Comparison of ENCODE assay signal across 27 mouse cellular contexts in genomic region chr8:13654350-13655032, GRCm38 (mm10). TPM values are rescaled to one million over a fixed set of nuclear protein-coding genes. Genes with fewer than 3 reads are reported as not detected.
DNase-seq lines count a peak whose midpoint lies in the region; ATAC-seq and TF ChIP-seq lines count a peak whose summit lies in the region.
"Had no signal": no experiment of that assay in that cellular context is flagged by ENCODE, and none has a peak within 500 bp of the region (broad histone marks: within the 10 kb centered on the region; RNA-seq: fewer than 3 reads in every experiment).

No protein-coding gene starts in this region.

- no peak overlapping the region for H3K4me3 ChIP-seq in heart, embryonic 13.5 days
- H3K4me3 ChIP-seq in heart, embryonic 12.5 days: no peak overlapping the region
- no peak overlapping the region for H3K4me3 ChIP-seq in liver, postnatal 0 days (ENCODE audit: low read depth, low read length)
- no peak overlapping the region for H3K4me3 ChIP-seq in liver, embryonic 12.5 days
- peak overlapping the region; percentile 38 for H3K4me3 ChIP-seq in megakaryocyte, embryonic 14.5 days (replicated peaks)
- no peak overlapping the region for H3K4me3 ChIP-seq in stomach, postnatal 0 days (ENCODE audit: low read depth, low read length)
- H3K4me3 ChIP-seq: forebrain, embryonic 13.5 days; limb, embryonic 13.5 days; liver, embryonic 15.5 days; midbrain, embryonic 15.5 days; neural tube, embryonic 13.5 days had no signal

- H3K4me1 ChIP-seq in heart, embryonic 13.5 days: peaks cover 71% of the 10 kb centered on the region
- peaks cover 62% of the 10 kb centered on the region for H3K4me1 ChIP-seq in heart, embryonic 12.5 days (replicated peaks)
- H3K4me1 ChIP-seq in liver, postnatal 0 days (ENCODE audit: insufficient read depth): peaks cover 10% of the 10 kb centered on the region
- H3K4me1 ChIP-seq in liver, embryonic 12.5 days: peaks cover 36% of the 10 kb centered on the region
- peaks cover 100% of the 10 kb centered on the region for H3K4me1 ChIP-seq in megakaryocyte, embryonic 14.5 days
- no peaks in the 10 kb centered on the region for H3K4me1 ChIP-seq in stomach, postnatal 0 days (replicated peaks; ENCODE audit: control insufficient read depth, insufficient read depth)

- no peak for TF ChIP-seq CTCF in liver, postnatal 0 days (IDR thresholded peaks at IDR 0.05; ENCODE audit: low read depth)
- no peak for TF ChIP-seq CTCF in stomach, postnatal 0 days (IDR thresholded peaks at IDR 0.05; ENCODE audit: low read depth)

- no peaks in the 10 kb centered on the region for H3K27me3 ChIP-seq in heart, embryonic 13.5 days (replicated peaks)
- no peaks in the 10 kb centered on the region for H3K27me3 ChIP-seq in heart, embryonic 12.5 days (replicated peaks)
- H3K27me3 ChIP-seq in liver, postnatal 0 days (ENCODE audit: insufficient read depth, low read length): no peaks in the 10 kb centered on the region
- no peaks in the 10 kb centered on the region for H3K27me3 ChIP-seq in liver, embryonic 12.5 days (replicated peaks)
- H3K27me3 ChIP-seq in megakaryocyte, embryonic 14.5 days (replicated peaks): no peaks in the 10 kb centered on the region
- no peaks in the 10 kb centered on the region for H3K27me3 ChIP-seq in stomach, postnatal 0 days (ENCODE audit: control insufficient read depth, insufficient read depth, low read length)
- H3K27me3 ChIP-seq: forebrain, embryonic 13.5 days; limb, embryonic 13.5 days; liver, embryonic 15.5 days; midbrain, embryonic 15.5 days; neural tube, embryonic 13.5 days had no signal

- no peak for DNase-seq in liver, postnatal 0 days
- no peak for DNase-seq in stomach, postnatal 0 days (ENCODE audit: low spot score)
- no peak for DNase-seq in spleen, postnatal 4 days (ENCODE audit: low spot score in 2 of 2)
- DNase-seq: adrenal gland, postnatal 25 days; cerebellum, adult 11 months; cerebellum, adult 9-11 months; kidney, postnatal 36 days; right cerebral cortex, adult 18-20 months; right cerebral cortex, postnatal 4 days; thymus, adult 2 months; thymus, postnatal 4 days had no signal

- no peaks in the 10 kb centered on the region for H3K36me3 ChIP-seq in heart, embryonic 13.5 days
- no peaks in the 10 kb centered on the region for H3K36me3 ChIP-seq in heart, embryonic 12.5 days
- no peaks in the 10 kb centered on the region for H3K36me3 ChIP-seq in liver, postnatal 0 days (replicated peaks; ENCODE audit: insufficient read depth, low read length)
- no peaks in the 10 kb centered on the region for H3K36me3 ChIP-seq in liver, embryonic 12.5 days
- peaks cover 94% of the 10 kb centered on the region for H3K36me3 ChIP-seq in megakaryocyte, embryonic 14.5 days (replicated peaks; ENCODE audit: low read length)
- no peaks in the 10 kb centered on the region for H3K36me3 ChIP-seq in stomach, postnatal 0 days (ENCODE audit: control insufficient read depth, insufficient read depth, low read length)
- H3K36me3 ChIP-seq: limb, embryonic 13.5 days; liver, embryonic 15.5 days; midbrain, embryonic 15.5 days; neural tube, embryonic 13.5 days had no signal

- 63% methylated on average over 11 of the region's 11 CpGs for WGBS in heart, embryonic 13.5 days
- WGBS in heart, embryonic 12.5 days: 67% methylated on average over 11 of the region's 11 CpGs
- 68% methylated on average over 11 of the region's 11 CpGs for WGBS in liver, postnatal 0 days (ENCODE audit: insufficient replicate concordance)
- WGBS in liver, embryonic 12.5 days (ENCODE audit: insufficient replicate concordance): 60% methylated on average over 11 of the region's 11 CpGs
- 65% methylated on average over 11 of the region's 11 CpGs for WGBS in stomach, postnatal 0 days

- 0 out of 2 replicates have a peak overlapping the region, but pooled peaks have one; percentile 0 for H3K27ac ChIP-seq in heart, embryonic 13.5 days (replicated peaks)
- no peak overlapping the region; the same call in 1 of the 2 replicates for H3K27ac ChIP-seq in heart, embryonic 12.5 days (ENCODE audit: poor library complexity, severe bottlenecking)
- 0 out of 2 replicates have a peak overlapping the region, but pooled peaks have one; percentile 7 for H3K27ac ChIP-seq in liver, postnatal 0 days (ENCODE audit: low read depth)
- H3K27ac ChIP-seq in liver, embryonic 12.5 days: no peak overlapping the region
- peak overlapping the region; percentile 18; the same call in 1 of the 2 replicates for H3K27ac ChIP-seq in stomach, postnatal 0 days (replicated peaks)
- H3K27ac ChIP-seq: forebrain, embryonic 13.5 days; hindbrain, postnatal 0 days; limb, embryonic 13.5 days; liver, embryonic 15.5 days; midbrain, embryonic 15.5 days; neural tube, embryonic 13.5 days had no signal

- H3K9ac ChIP-seq in heart, embryonic 13.5 days: no peak overlapping the region
- no peak overlapping the region for H3K9ac ChIP-seq in heart, embryonic 12.5 days
- H3K9ac ChIP-seq in liver, postnatal 0 days (replicated peaks): no peak overlapping the region
- H3K9ac ChIP-seq in liver, embryonic 12.5 days: no peak overlapping the region
- no peak overlapping the region for H3K9ac ChIP-seq in stomach, postnatal 0 days (ENCODE audit: low read length)
- H3K9ac ChIP-seq: forebrain, embryonic 13.5 days; limb, embryonic 13.5 days; liver, embryonic 15.5 days; midbrain, embryonic 15.5 days; neural tube, embryonic 13.5 days had no signal

- H3K4me2 ChIP-seq in heart, embryonic 13.5 days: no peak overlapping the region
- no peak overlapping the region for H3K4me2 ChIP-seq in heart, embryonic 12.5 days
- H3K4me2 ChIP-seq in liver, postnatal 0 days (ENCODE audit: low read depth, low read length): no peak overlapping the region
- H3K4me2 ChIP-seq in liver, embryonic 12.5 days: no peak overlapping the region
- H3K4me2 ChIP-seq in stomach, postnatal 0 days (replicated peaks; ENCODE audit: low read depth): no peak overlapping the region
- H3K4me2 ChIP-seq: forebrain, embryonic 13.5 days; limb, embryonic 13.5 days; liver, embryonic 15.5 days; midbrain, embryonic 15.5 days; neural tube, embryonic 13.5 days had no signal

- TF ChIP-seq EP300 in liver, postnatal 0 days (IDR thresholded peaks at IDR 0.05; ENCODE audit: low read depth): no peak
- TF ChIP-seq EP300 in stomach, postnatal 0 days (optimal IDR thresholded peaks at IDR 0.05): no peak

- ATAC-seq in heart, embryonic 13.5 days (ENCODE audit: extremely low read depth, insufficient number of reproducible peaks, low FRiP score, low TSS enrichment): no peak
- no peak for ATAC-seq in heart, embryonic 12.5 days (ENCODE audit: insufficient number of reproducible peaks, low FRiP score)
- no peak for ATAC-seq in liver, postnatal 0 days
- no peak for ATAC-seq in liver, embryonic 12.5 days
- ATAC-seq in megakaryocyte, adult 5-6 weeks (ENCODE audit: poor library complexity, severe bottlenecking): no peak
- no peak for ATAC-seq in stomach, postnatal 0 days (ENCODE audit: low FRiP score, low TSS enrichment)
- ATAC-seq: forebrain, embryonic 13.5 days; hindbrain, postnatal 0 days; intestine, embryonic 16.5 days; midbrain, embryonic 15.5 days had no signal

- H3K9me3 ChIP-seq in heart, embryonic 13.5 days: no peaks in the 10 kb centered on the region
- H3K9me3 ChIP-seq in heart, embryonic 12.5 days (replicated peaks): no peaks in the 10 kb centered on the region
- H3K9me3 ChIP-seq in liver, postnatal 0 days (ENCODE audit: low read length): no peaks in the 10 kb centered on the region
- H3K9me3 ChIP-seq in liver, embryonic 12.5 days (replicated peaks): no peaks in the 10 kb centered on the region
- no peaks in the 10 kb centered on the region for H3K9me3 ChIP-seq in megakaryocyte, embryonic 14.5 days
- H3K9me3 ChIP-seq in stomach, postnatal 0 days (ENCODE audit: control insufficient read depth, low read length): no peaks in the 10 kb centered on the region
- H3K9me3 ChIP-seq: forebrain, embryonic 13.5 days; limb, embryonic 13.5 days; liver, embryonic 15.5 days; midbrain, embryonic 15.5 days; neural tube, embryonic 13.5 days had no signal

RNA-seq across cellular contexts. Expression of gene Rasa3, which starts 22.9 kb away (rescaled TPM):
- polyA plus RNA-seq in heart, embryonic 13.5 days (2015; fragmentation: Nextera tagmentation; extraction: Ambion mirVana): 23.4 and 24.4 TPM in 2 replicates
- polyA plus RNA-seq in heart, embryonic 12.5 days (2016; fragmentation: Nextera tagmentation; extraction: Ambion mirVana): 35.1 and 41.5 TPM in 2 replicates
- polyA plus RNA-seq in liver, postnatal 0 days (2015; fragmentation: Nextera tagmentation; extraction: Ambion mirVana): 9.9 and 11.4 TPM in 2 replicates
- 29.2 and 30.8 TPM in 2 replicates for polyA plus RNA-seq in liver, embryonic 12.5 days (2016; fragmentation: Nextera tagmentation; extraction: Ambion mirVana)
- 86.3 and 103 TPM in 2 replicates for polyA plus RNA-seq in megakaryocyte, embryonic 14.5 days (2012; ENCODE audit: insufficient read depth, low replicate concordance)
- 72.8 and 75.0 TPM in 2 replicates for total RNA-seq in megakaryocyte, adult 5-6 weeks (2015)
- 159 and 164 TPM in 2 replicates for total RNA-seq in megakaryocyte, adult 5-6 weeks (2017)
- polyA plus RNA-seq in stomach, postnatal 0 days (2015; fragmentation: Nextera tagmentation; extraction: Ambion mirVana): 12.0 and 12.4 TPM in 2 replicates

RNA-seq across cellular contexts. Expression of gene Cfap97d2, which starts 51.2 kb away (rescaled TPM):
- polyA plus RNA-seq in heart, embryonic 13.5 days (2015; fragmentation: Nextera tagmentation; extraction: Ambion mirVana): not detected in 2 replicates
- 0.26 TPM in 1 of 2 replicates, not detected in the other for polyA plus RNA-seq in heart, embryonic 12.5 days (2016; fragmentation: Nextera tagmentation; extraction: Ambion mirVana)
- polyA plus RNA-seq in liver, postnatal 0 days (2015; fragmentation: Nextera tagmentation; extraction: Ambion mirVana): not detected in 2 replicates
- polyA plus RNA-seq in liver, embryonic 12.5 days (2016; fragmentation: Nextera tagmentation; extraction: Ambion mirVana): not detected in 2 replicates
- 6.9 TPM in 1 of 2 replicates, not detected in the other for polyA plus RNA-seq in megakaryocyte, embryonic 14.5 days (2012; ENCODE audit: insufficient read depth, low replicate concordance)
- total RNA-seq in megakaryocyte, adult 5-6 weeks (2015): not detected in 2 replicates
- not detected in 2 replicates for total RNA-seq in megakaryocyte, adult 5-6 weeks (2017)
- polyA plus RNA-seq in stomach, postnatal 0 days (2015; fragmentation: Nextera tagmentation; extraction: Ambion mirVana): 0.13 and 0.17 TPM in 2 replicates
- total RNA-seq: adrenal gland, postnatal 25 days; ES-E14; gastrocnemius, adult 18-20 months; megakaryocyte-erythroid progenitor cell, adult 5-6 weeks had no signal
- polyA plus RNA-seq: heart, embryonic 14.5 days; limb, embryonic 13.5 days; liver, embryonic 15.5 days; thymus, adult 2 months had no signal

Comparison
In these comparisons a context has a peak if more than half of its experiments do, and no peak if none do; other contexts are left out.
1. H3K27ac ChIP-seq: peak in heart, embryonic 13.5 days (single experiment), liver, postnatal 0 days (single experiment) and stomach, postnatal 0 days (single experiment); none in heart, embryonic 12.5 days (single experiment) and liver, embryonic 12.5 days (single experiment).